Mouse (Mus musculus) ES-E14 (cell line): ENCODE data around the gene Emb. TPM values are rescaled to one million over a fixed set of nuclear protein-coding genes. Genes with fewer than 3 reads are reported as not detected.
A peak's percentile ranks its signal among the peaks of the same experiment; 100 is the strongest.
"Not testable (repeated sequence)": the region's sequence is repeated elsewhere in the genome, so short reads cannot be mapped to it uniquely, and the experiment has no call there.

Experiments
- DNase-seq: peaks from one replicate; pipeline ENCODE4 v3.0.0-alpha.2; 2013; ENCODE audit warnings: low read depth, low spot score
- H3K27ac ChIP-seq: 2 replicates; pipeline ENCODE4 v1.5.1; 2012; ENCODE audit warnings: low read depth, mild to moderate bottlenecking, low read length, moderate library complexity, mixed read lengths; ENCODE audit not compliant: poor library complexity, insufficient read depth, severe bottlenecking
- H3K36me3 ChIP-seq: 2 replicates; pipeline ENCODE4 v1.6.1; 2012; ENCODE audit warnings: mild to moderate bottlenecking, low read length, moderate library complexity, mixed read lengths; ENCODE audit not compliant: control insufficient read depth, poor library complexity, insufficient read depth, severe bottlenecking
- H3K4me1 ChIP-seq, 2 experiments: fragments of 150-350 bp in 1 of 2; sonication (generic) in 1 of 2; 2 replicates each; pipeline ENCODE4 v1.6.1; 2012; ENCODE audit warnings: low read length in 2 of 2, mild to moderate bottlenecking in 1 of 2, mixed read lengths in 1 of 2; ENCODE audit not compliant: control insufficient read depth in 2 of 2, insufficient read depth in 2 of 2, poor library complexity in 1 of 2
- H3K4me3 ChIP-seq, 2 experiments: fragments of 150-350 bp in 1 of 2; sonication (generic) in 1 of 2; 2 replicates each; pipeline ENCODE4 v1.5.1; 2012; ENCODE audit warnings: low read length in 2 of 2, low read depth in 1 of 2, mild to moderate bottlenecking in 1 of 2, mixed read lengths in 1 of 2; ENCODE audit not compliant: insufficient read depth in 1 of 2, poor library complexity in 1 of 2, severe bottlenecking in 1 of 2
- H3K9ac ChIP-seq: 2 replicates; pipeline ENCODE4 v1.6.1; 2012; ENCODE audit warnings: low read depth, mild to moderate bottlenecking, low read length, mixed read lengths; ENCODE audit not compliant: poor library complexity, insufficient read depth, severe bottlenecking
- H3K9me3 ChIP-seq: fragments of 150-350 bp; sonication (generic); 2 replicates; pipeline ENCODE4 v1.6.1; 2012; ENCODE audit warnings: low read depth, mild to moderate bottlenecking, low read length; ENCODE audit not compliant: control insufficient read depth, insufficient read depth
- CHD2 ChIP-seq: IDR thresholded peaks from 2 replicates; pipeline ENCODE4 v1.6.1; 2014; ENCODE audit warnings: mild to moderate bottlenecking, low read depth, low read length, inconsistent platforms
- HCFC1 ChIP-seq: IDR thresholded peaks from 2 replicates; pipeline ENCODE4 v1.6.1; 2012; ENCODE audit warnings: low read length, inconsistent platforms, borderline replicate concordance; ENCODE audit not compliant: insufficient read depth
- MAFK ChIP-seq: IDR thresholded peaks from 2 replicates; pipeline ENCODE4 v1.6.1; 2014; ENCODE audit warnings: mild to moderate bottlenecking, low read depth, low read length, inconsistent platforms; ENCODE audit not compliant: insufficient read depth
- ZC3H11A ChIP-seq: IDR thresholded peaks from 2 replicates; pipeline ENCODE4 v1.6.1; 2012; ENCODE audit warnings: low read depth, mild to moderate bottlenecking, inconsistent platforms, low read length, borderline replicate concordance
- ZNF384 ChIP-seq: IDR thresholded peaks from 2 replicates; pipeline ENCODE4 v1.6.1; 2012; ENCODE audit warnings: low read depth, low read length, inconsistent platforms
- in situ Hi-C, 2 experiments: fragments of 600-800 bp; cut with MboI; formaldehyde crosslinking; loops; one replicate each; pipeline ENCODE4 v1.15.1; 2025; ENCODE audit warnings: low sequenced_read_pairs in 2 of 2, inconsistent platforms in 1 of 2; ENCODE audit not compliant: unreplicated experiment in 2 of 2
- total RNA-seq: library from RNA; depleted of rRNA; stranded (reverse); fragments of 300-350 nt; gene quantifications from 2 replicates; pipeline ENCODE4 v1.2.3, GENCODE M21; 2012; rRNA removed

Emb gene
- 144 and 229 TPM in 2 replicates for total RNA-seq

DNA sequence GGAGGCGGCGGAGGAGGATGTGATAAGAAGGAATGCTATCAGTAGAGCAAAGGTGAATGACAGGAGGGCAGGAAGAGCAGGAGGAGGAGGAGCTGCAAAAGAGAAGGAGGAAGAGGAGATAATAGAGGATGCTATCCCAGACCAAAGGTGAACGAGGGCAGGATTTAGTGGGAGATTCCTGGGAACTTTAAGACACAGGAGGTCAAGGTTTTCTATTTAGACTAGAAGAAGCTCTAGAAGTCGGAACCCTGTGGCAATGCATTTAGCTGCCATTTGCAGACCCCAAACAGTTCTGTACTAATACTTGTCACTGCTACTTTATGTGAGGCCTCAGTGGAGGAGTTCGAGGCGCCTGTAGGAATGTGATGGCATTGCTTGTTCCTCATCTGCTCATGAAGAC, at the start of gene Emb:
Emb (plus strand) TSS at position 301 of the 400 bp plus-strand sequence.
- no peak within 1 kb of the TSS for H3K9ac ChIP-seq
- no peak within 1 kb of the TSS for H3K4me3 ChIP-seq
- no peak for DNase-seq
- H3K4me1 ChIP-seq = peaks cover 0 to 10% of the 10 kb centered on the region in 2 experiments; a peak in 2 of 4 replicates
- no peaks in the 10 kb centered on the region for H3K9me3 ChIP-seq
- H3K36me3 ChIP-seq = no peaks in the 10 kb centered on the region
- H3K27ac ChIP-seq = no peak within 1 kb of the TSS
- in situ Hi-C loops = loop anchor here (5.0 to 10.0 kb wide), 2 partner anchors 79 to 107 kb away; no protein-coding TSS in a partner anchor
- no peak for TF ChIP-seq HCFC1
- TF ChIP-seq ZNF384 = no peak

GRCm38 (mm10) chr13:117163906-117164305, 44.4 kb upstream of the Emb start:
- no peak overlapping the region for H3K27ac ChIP-seq
- H3K9me3 ChIP-seq = no peaks in the 10 kb centered on the region
- no peak overlapping the region for H3K9ac ChIP-seq
- DNase-seq = no peak
- TF ChIP-seq MAFK (no peak), ZNF384 (no peak), CHD2 (no peak), ZC3H11A (no peak), HCFC1 (no peak)
- H3K36me3 ChIP-seq = no peaks in the 10 kb centered on the region
- no peak overlapping the region for H3K4me3 ChIP-seq
- H3K4me1 ChIP-seq = no peaks in the 10 kb centered on the region
- in situ Hi-C loops = no loop called here

- peak; percentile 6 for DNase-seq
- no peak overlapping the region for H3K4me3 ChIP-seq
- no peaks in the 10 kb centered on the region for H3K4me1 ChIP-seq
- no peak overlapping the region for H3K27ac ChIP-seq
- no peaks in the 10 kb centered on the region for H3K9me3 ChIP-seq
- H3K9ac ChIP-seq = no peak overlapping the region
- in situ Hi-C loops = no loop called here
- no peak for TF ChIP-seq CHD2
- no peak for TF ChIP-seq ZC3H11A
- no peak for TF ChIP-seq MAFK
- no peak for TF ChIP-seq HCFC1
- TF ChIP-seq ZNF384 = no peak
- H3K36me3 ChIP-seq = no peaks in the 10 kb centered on the region
Observed at GRCm38 (mm10) chr13:117165071-117165470, 43.3 kb upstream of the Emb start.

DNA sequence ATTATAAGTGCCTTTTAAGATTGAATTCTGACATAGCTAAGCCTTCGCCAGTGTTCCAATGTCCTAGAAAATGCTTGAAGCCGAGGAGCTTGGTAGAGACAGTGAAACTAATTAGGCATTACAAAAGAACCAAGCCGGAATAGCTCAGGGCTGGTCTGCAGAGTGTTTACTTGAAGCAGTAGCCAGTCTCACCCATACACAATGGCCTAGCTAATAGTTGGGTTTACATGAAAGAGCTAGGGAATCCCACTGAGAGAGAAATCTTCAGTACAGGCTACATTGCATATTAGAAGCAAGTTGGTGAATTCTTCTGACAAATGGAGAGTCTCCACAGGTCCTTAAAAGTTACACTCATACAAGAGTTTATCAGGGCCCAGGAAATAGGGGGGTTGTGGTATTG, 27.4 kb upstream of the Emb start:
- H3K36me3 ChIP-seq, H3K4me3 ChIP-seq, in situ Hi-C loops, H3K9ac ChIP-seq, DNase-seq, H3K27ac ChIP-seq, H3K9me3 ChIP-seq, H3K4me1 ChIP-seq: not testable (repeated sequence)

- H3K9me3 ChIP-seq = no peaks in the 10 kb centered on the region
- no peak overlapping the region for H3K27ac ChIP-seq
- TF ChIP-seq CHD2 = no peak
- TF ChIP-seq ZC3H11A = no peak
- no peak for TF ChIP-seq ZNF384
- TF ChIP-seq HCFC1 = no peak
- no peak for TF ChIP-seq MAFK
- H3K4me3 ChIP-seq = no peak overlapping the region
- no peak for DNase-seq
- in situ Hi-C loops = no loop called here
- no peaks in the 10 kb centered on the region for H3K4me1 ChIP-seq
- H3K36me3 ChIP-seq = no peaks in the 10 kb centered on the region
- no peak overlapping the region for H3K9ac ChIP-seq
Observed at GRCm38 (mm10) chr13:117183288-117183687, 25.0 kb upstream of the Emb start.
